18 mouse cellular contexts compared by ENCODE assay signal in genomic region chr1:88309905-88310304, GRCm38 (mm10). TPM values are rescaled to one million over a fixed set of nuclear protein-coding genes. Genes with fewer than 3 reads are reported as not detected.
DNase-seq lines count a peak whose midpoint lies in the region; ATAC-seq and TF ChIP-seq lines count a peak whose summit lies in the region.
"Had no signal": no experiment of that assay in that cellular context is flagged by ENCODE, and none has a peak within 500 bp of the region (broad histone marks: within the 10 kb centered on the region; RNA-seq: fewer than 3 reads in every experiment).

No protein-coding gene starts in this region.

- H3K36me3 ChIP-seq in heart, embryonic 14.5 days (ENCODE audit: control insufficient read depth, insufficient read depth, low read length): no peaks in the 10 kb centered on the region
- no peaks in the 10 kb centered on the region for H3K36me3 ChIP-seq in liver, adult 2 months (ENCODE audit: control insufficient read depth, insufficient read depth, low read length)
- no peaks in the 10 kb centered on the region for H3K36me3 ChIP-seq in liver, embryonic 12.5 days
- no peaks in the 10 kb centered on the region for H3K36me3 ChIP-seq in limb, embryonic 14.5 days (ENCODE audit: control insufficient read depth, insufficient read depth, low read length)
- H3K36me3 ChIP-seq in thymus, adult 2 months (ENCODE audit: control insufficient read depth, insufficient read depth, low read length): no peaks in the 10 kb centered on the region
- H3K36me3 ChIP-seq: liver, embryonic 15.5 days; neural tube, embryonic 13.5 days had no signal

- H3K79me2 ChIP-seq in liver, adult 2 months (ENCODE audit: control insufficient read depth, insufficient read depth, low read length): no peaks in the 10 kb centered on the region

- no peak overlapping the region for H3K4me3 ChIP-seq in heart, embryonic 14.5 days (ENCODE audit: control insufficient read depth in 1 of 2, insufficient read depth in 1 of 2, low read depth in 1 of 2, low read length in 2 of 2)
- H3K4me3 ChIP-seq in liver, adult 2 months (ENCODE audit: insufficient read depth, low read depth, low read length): no peak overlapping the region
- H3K4me3 ChIP-seq in liver, embryonic 12.5 days: no peak overlapping the region
- H3K4me3 ChIP-seq in limb, embryonic 14.5 days (replicated peaks; ENCODE audit: low read length): no peak overlapping the region
- H3K4me3 ChIP-seq in thymus, adult 2 months (ENCODE audit: control insufficient read depth, insufficient read depth, low read length): no peak overlapping the region
- H3K4me3 ChIP-seq: left cerebral cortex, adult 2 months; liver, embryonic 15.5 days; neural tube, embryonic 13.5 days had no signal

- 40% methylated on average over 3 of the region's 3 CpGs for WGBS in heart, embryonic 14.5 days
- 48% methylated on average over 3 of the region's 3 CpGs for WGBS in liver, adult 2 months
- 31% methylated on average over 3 of the region's 3 CpGs for WGBS in liver, embryonic 12.5 days (ENCODE audit: insufficient replicate concordance)
- 51% methylated on average over 3 of the region's 3 CpGs for WGBS in limb, embryonic 14.5 days
- 40% methylated on average over 3 of the region's 3 CpGs for WGBS in thymus, adult 2 months

- no peak for TF ChIP-seq CTCF in liver, adult 2 months (IDR thresholded peaks at IDR 0.05; ENCODE audit: low read depth, low read length)
- no peak for TF ChIP-seq CTCF in thymus, adult 2 months (IDR thresholded peaks at IDR 0.05; ENCODE audit: borderline replicate concordance, control insufficient read depth, extremely low read depth, insufficient read depth, low read length, poor library complexity)

- ATAC-seq in heart, embryonic 14.5 days (ENCODE audit: insufficient number of reproducible peaks, insufficient read depth, low FRiP score, low read depth): peak; percentile 12; the same call in 1 of the 2 replicates
- ATAC-seq in liver, embryonic 12.5 days: no peak
- peak; percentile 28; the same call in 1 of the 2 replicates for ATAC-seq in limb, embryonic 14.5 days (ENCODE audit: low FRiP score, low read depth)
- ATAC-seq: forebrain, embryonic 14.5 days had no signal

- no peak overlapping the region for H3K9ac ChIP-seq in heart, embryonic 14.5 days (ENCODE audit: low read length)
- H3K9ac ChIP-seq in liver, adult 2 months (ENCODE audit: low read depth, low read length): no peak overlapping the region
- H3K9ac ChIP-seq in liver, embryonic 12.5 days: no peak overlapping the region
- no peak overlapping the region for H3K9ac ChIP-seq in limb, embryonic 14.5 days (ENCODE audit: low read depth, low read length, severe bottlenecking)
- H3K9ac ChIP-seq: liver, embryonic 15.5 days; neural tube, embryonic 13.5 days had no signal

- DNase-seq in heart, postnatal 36 days: no peak
- DNase-seq in liver, adult 2 months (ENCODE audit: extremely low read depth, low read depth, low spot score): peak; percentile 8
- peak; percentile 6 for DNase-seq in MN1 (ENCODE audit: low spot score)
- no peak for DNase-seq in limb, embryonic 14.5 days (ENCODE audit: low spot score)
- DNase-seq in thymus, adult 2 months: no peak
- DNase-seq in thymus, postnatal 10 days (ENCODE audit: low spot score in 2 of 2): no peak
- DNase-seq: adrenal gland, adult 2 months; cerebellum, adult 9-10 months; gastrocnemius, postnatal 14 days had no signal

- H3K27ac ChIP-seq in heart, embryonic 14.5 days (replicated peaks in 1 of 2; ENCODE audit: control insufficient read depth in 1 of 2, insufficient read depth in 1 of 2, low read depth in 2 of 2, low read length in 2 of 2): no peak overlapping the region
- no peak overlapping the region for H3K27ac ChIP-seq in liver, adult 2 months (replicated peaks; ENCODE audit: insufficient read depth, low read depth, low read length)
- no peak overlapping the region for H3K27ac ChIP-seq in liver, embryonic 12.5 days
- H3K27ac ChIP-seq in limb, embryonic 14.5 days (replicated peaks; ENCODE audit: low read depth, low read length): no peak overlapping the region
- H3K27ac ChIP-seq in thymus, adult 2 months (ENCODE audit: control insufficient read depth, insufficient read depth, low read length): no peak overlapping the region
- H3K27ac ChIP-seq: left cerebral cortex, adult 2 months; liver, embryonic 15.5 days; neural tube, embryonic 13.5 days had no signal

- TF ChIP-seq POLR2A in liver, adult 2 months (IDR thresholded peaks at IDR 0.05; ENCODE audit: extremely low read depth, insufficient read depth, low read length): no peak
- no peak for TF ChIP-seq POLR2A in limb, embryonic 14.5 days (IDR thresholded peaks at IDR 0.05; ENCODE audit: borderline replicate concordance, extremely low read depth, insufficient read depth, insufficient read length)
- TF ChIP-seq POLR2A in thymus, adult 2 months (IDR thresholded peaks at IDR 0.05; ENCODE audit: control insufficient read depth, extremely low read depth, insufficient read depth, low read length, poor library complexity): no peak

- no peaks in the 10 kb centered on the region for H3K27me3 ChIP-seq in heart, embryonic 14.5 days (ENCODE audit: control insufficient read depth, insufficient read depth, low read length)
- no peaks in the 10 kb centered on the region for H3K27me3 ChIP-seq in liver, adult 2 months (ENCODE audit: control insufficient read depth, insufficient read depth, low read length)
- H3K27me3 ChIP-seq in liver, embryonic 12.5 days (replicated peaks): no peaks in the 10 kb centered on the region
- H3K27me3 ChIP-seq in limb, embryonic 14.5 days (ENCODE audit: control insufficient read depth, insufficient read depth, low read length): no peaks in the 10 kb centered on the region
- H3K27me3 ChIP-seq in thymus, adult 2 months (ENCODE audit: control insufficient read depth, insufficient read depth, low read length): no peaks in the 10 kb centered on the region
- H3K27me3 ChIP-seq: liver, embryonic 15.5 days; neural tube, embryonic 13.5 days had no signal

- H3K4me2 ChIP-seq in heart, embryonic 14.5 days (ENCODE audit: low read length): no peak overlapping the region
- H3K4me2 ChIP-seq in liver, embryonic 12.5 days: no peak overlapping the region
- H3K4me2 ChIP-seq in limb, embryonic 14.5 days (replicated peaks; ENCODE audit: low read depth, low read length, severe bottlenecking): no peak overlapping the region
- H3K4me2 ChIP-seq: liver, embryonic 15.5 days; neural tube, embryonic 13.5 days had no signal

- H3K9me3 ChIP-seq in heart, embryonic 14.5 days (ENCODE audit: control insufficient read depth, low read length): peaks cover 49% of the 10 kb centered on the region
- peaks cover 40% of the 10 kb centered on the region for H3K9me3 ChIP-seq in liver, embryonic 12.5 days (replicated peaks)
- peaks cover 50% of the 10 kb centered on the region for H3K9me3 ChIP-seq in limb, embryonic 14.5 days (ENCODE audit: control insufficient read depth, low read length)

- no peaks in the 10 kb centered on the region for H3K4me1 ChIP-seq in heart, embryonic 14.5 days (ENCODE audit: control insufficient read depth in 2 of 2, insufficient read depth in 2 of 2, low read length in 2 of 2)
- H3K4me1 ChIP-seq in liver, adult 2 months (ENCODE audit: control insufficient read depth, insufficient read depth, low read length): no peaks in the 10 kb centered on the region
- no peaks in the 10 kb centered on the region for H3K4me1 ChIP-seq in liver, embryonic 12.5 days
- no peaks in the 10 kb centered on the region for H3K4me1 ChIP-seq in limb, embryonic 14.5 days (ENCODE audit: control insufficient read depth, insufficient read depth, low read length)
- no peaks in the 10 kb centered on the region for H3K4me1 ChIP-seq in thymus, adult 2 months (replicated peaks; ENCODE audit: control insufficient read depth, insufficient read depth, low read length)
- H3K4me1 ChIP-seq: liver, embryonic 15.5 days; neural tube, embryonic 13.5 days had no signal

- intact Hi-C loops in heart, postnatal 36 days (cut with DNase I): no loop called here

RNA-seq across cellular contexts. Expression of gene Trpm8, which starts 32.4 kb away (rescaled TPM):
- polyA plus RNA-seq in heart, embryonic 14.5 days (2014; fragmentation: Nextera tagmentation; extraction: Ambion mirVana): 0.04 TPM in 1 of 2 replicates, not detected in the other
- total RNA-seq in heart, postnatal 36 days (2021): not detected
- under 0.01 TPM in 2 replicates for total RNA-seq in liver, adult 2 months (2014; rRNA removed)
- 0.01 and 0.02 TPM in 2 replicates for polyA plus RNA-seq in liver, adult 2 months (2012; rRNA removed)
- not detected in 2 replicates for polyA plus RNA-seq in liver, embryonic 12.5 days (2016; fragmentation: Nextera tagmentation; extraction: Ambion mirVana)
- polyA plus RNA-seq in limb, embryonic 14.5 days (2012; rRNA removed): not detected in 2 replicates
- not detected in 2 replicates for polyA plus RNA-seq in limb, embryonic 14.5 days (2014; fragmentation: Nextera tagmentation; extraction: Ambion mirVana)
- polyA plus RNA-seq in thymus, adult 2 months (2012; rRNA removed): 0.03 and 0.08 TPM in 2 replicates
- total RNA-seq: adrenal gland, adult 2 months; gastrocnemius, postnatal 14 days; hematopoietic stem cell, adult 5-6 weeks had no signal
- polyA plus RNA-seq: adrenal gland, adult 2 months; embryonic facial prominence, embryonic 11.5 days; forebrain, embryonic 14.5 days; liver, embryonic 15.5 days; thymus, postnatal 0 days had no signal

RNA-seq across cellular contexts. Expression of gene Hjurp, which starts 32.5 kb away (rescaled TPM):
- polyA plus RNA-seq in heart, embryonic 14.5 days (2014; fragmentation: Nextera tagmentation; extraction: Ambion mirVana): 104 TPM in 2 replicates
- total RNA-seq in heart, postnatal 36 days (2021): 10 to 100 TPM; 12.2 to 13.3 TPM
- total RNA-seq in liver, adult 2 months (2014; rRNA removed): 78.7 and 90.1 TPM in 2 replicates
- polyA plus RNA-seq in liver, adult 2 months (2012; rRNA removed): 31.4 and 32.8 TPM in 2 replicates
- 104 and 106 TPM in 2 replicates for polyA plus RNA-seq in liver, embryonic 12.5 days (2016; fragmentation: Nextera tagmentation; extraction: Ambion mirVana)
- polyA plus RNA-seq in limb, embryonic 14.5 days (2012; rRNA removed): 277 and 360 TPM in 2 replicates
- polyA plus RNA-seq in limb, embryonic 14.5 days (2014; fragmentation: Nextera tagmentation; extraction: Ambion mirVana): 139 and 150 TPM in 2 replicates
- polyA plus RNA-seq in thymus, adult 2 months (2012; rRNA removed): 168 and 197 TPM in 2 replicates

Comparison
In these comparisons a context has a peak if more than half of its experiments do, and no peak if none do; other contexts are left out.
1. DNase-seq: peak in liver, adult 2 months (single experiment) and MN1 (single experiment); none in heart, postnatal 36 days (0 of 2), limb, embryonic 14.5 days (single experiment), thymus, adult 2 months (single experiment) and thymus, postnatal 10 days (0 of 2).